Mouse (Mus musculus): ENCODE data around the gene Serpinb9.
"Not testable (repeated sequence)": the region's sequence is repeated elsewhere in the genome, so short reads cannot be mapped to it uniquely, and the experiment has no call there.

Serpinb9 gene

DNA sequence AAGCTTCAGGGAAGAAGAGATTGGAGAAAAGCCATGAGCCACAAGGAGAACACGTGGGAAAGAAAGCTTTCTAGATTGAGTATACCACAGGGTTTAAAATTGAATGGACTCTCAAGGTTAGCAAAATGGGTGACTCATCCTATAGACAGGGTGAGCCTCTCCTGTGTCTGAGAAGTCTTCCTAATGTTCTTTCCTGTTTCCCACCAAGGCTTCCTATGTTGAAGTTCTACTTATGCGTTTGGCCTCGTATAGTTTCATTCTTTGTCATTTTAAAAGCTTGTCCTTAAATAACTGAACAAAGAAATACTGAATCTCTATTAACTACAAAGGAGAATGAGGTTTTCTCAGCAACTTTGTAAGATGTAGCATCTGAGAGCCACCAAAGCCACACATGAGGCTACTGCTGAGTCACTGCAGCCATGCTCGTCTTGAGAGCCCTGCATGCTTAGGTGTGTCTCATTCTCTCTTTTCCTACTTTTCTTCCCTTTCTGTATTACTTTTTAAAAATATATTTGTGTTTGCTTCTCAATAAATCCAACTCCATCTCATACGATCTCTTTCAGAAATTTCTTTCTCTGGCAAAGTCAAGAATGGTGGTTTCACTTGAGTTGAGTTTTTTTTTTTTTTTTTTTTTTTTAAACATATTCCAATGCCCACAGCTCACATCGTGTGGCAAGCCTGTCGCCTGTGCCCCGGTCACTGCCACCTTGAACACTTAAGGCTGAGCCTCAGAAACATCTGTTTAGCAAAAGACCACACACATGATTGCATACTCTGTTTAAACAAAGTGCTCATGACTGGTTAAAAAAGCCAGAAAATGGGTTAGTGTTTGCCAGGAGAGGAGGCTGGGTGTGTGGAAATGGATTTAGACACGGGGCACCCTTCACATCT, 718 bp downstream of the Serpinb9 start:
- no peak for DNase-seq (ENCODE audit: low read depth, low spot score)

DNA sequence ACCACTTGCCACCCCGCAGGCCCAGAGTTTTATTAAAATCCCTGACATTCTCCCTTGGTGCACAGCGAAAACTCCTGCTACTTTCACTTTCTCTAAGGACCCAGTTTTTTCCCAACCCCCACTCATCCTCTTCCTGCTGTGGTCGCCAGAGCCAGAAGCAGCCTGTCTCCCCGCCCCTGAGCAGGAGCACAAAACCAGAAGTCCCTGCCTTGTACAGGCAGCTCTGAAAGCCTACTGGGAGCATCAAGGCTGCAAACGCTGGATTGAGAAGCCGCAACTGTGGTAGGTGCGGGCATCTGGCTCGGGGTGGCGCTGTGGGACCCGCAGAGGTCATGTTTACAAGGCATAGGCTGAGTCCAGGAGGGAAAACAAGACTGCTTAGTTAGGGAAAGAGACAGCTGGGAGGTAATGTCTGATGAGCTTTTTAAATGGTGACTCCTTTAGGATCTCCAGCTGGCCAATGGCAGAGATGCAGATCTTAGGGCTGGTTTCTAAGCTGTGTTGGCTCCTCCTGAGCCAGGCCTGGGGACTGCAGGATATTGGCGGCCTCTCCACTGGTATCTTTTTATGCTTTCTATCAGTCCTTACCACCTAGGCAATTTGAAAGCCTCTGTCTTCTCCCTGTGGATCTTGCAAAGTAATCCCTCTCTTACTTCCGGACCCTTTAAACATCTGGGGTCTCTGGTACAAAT, 1.5 kb downstream of the Serpinb9 start:
- DNase-seq (ENCODE audit: low read depth, low spot score) = peak; percentile 8

- no peak for DNase-seq (ENCODE audit: low read depth, low spot score)
Observed at GRCm38 (mm10) chr13:33005501-33006075, 2.5 kb downstream of the Serpinb9 start.

- no peak for DNase-seq (ENCODE audit: low read depth, low spot score)
Observed at GRCm38 (mm10) chr13:33006555-33006954, 3.5 kb downstream of the Serpinb9 start.

DNA sequence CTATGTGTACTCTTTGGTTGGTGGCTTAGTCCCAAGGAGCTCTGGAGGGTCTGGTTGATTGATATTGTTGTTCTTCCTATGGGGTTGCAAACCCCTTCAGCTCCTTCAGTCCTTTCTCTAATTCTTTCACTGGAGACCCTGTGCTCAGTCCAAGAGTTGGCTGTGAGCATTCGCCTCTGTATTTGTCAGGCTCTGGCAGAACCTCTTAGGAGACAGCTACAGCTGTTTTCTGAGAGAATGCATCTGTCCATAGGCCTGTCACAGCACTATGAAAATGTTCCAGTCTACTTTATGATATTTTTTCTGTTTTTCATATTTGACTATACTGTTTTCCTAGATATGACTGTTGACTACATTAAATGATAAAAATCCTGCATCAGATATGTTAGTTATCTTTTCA, 9.3 kb downstream of the Serpinb9 start:
- no peak for DNase-seq (ENCODE audit: low read depth, low spot score)

GRCm38 (mm10) chr13:33013271-33013670, 10.2 kb downstream of the Serpinb9 start:
- DNase-seq (ENCODE audit: low read depth, low spot score) = no peak

GRCm38 (mm10) chr13:33022371-33022770, 19.3 kb downstream of the Serpinb9 start:
- DNase-seq (ENCODE audit: low read depth, low spot score) = no peak

GRCm38 (mm10) chr13:33026427-33027057, 23.5 kb downstream of the Serpinb9 start:
- DNase-seq (ENCODE audit: low read depth, low spot score) = no peak

DNA sequence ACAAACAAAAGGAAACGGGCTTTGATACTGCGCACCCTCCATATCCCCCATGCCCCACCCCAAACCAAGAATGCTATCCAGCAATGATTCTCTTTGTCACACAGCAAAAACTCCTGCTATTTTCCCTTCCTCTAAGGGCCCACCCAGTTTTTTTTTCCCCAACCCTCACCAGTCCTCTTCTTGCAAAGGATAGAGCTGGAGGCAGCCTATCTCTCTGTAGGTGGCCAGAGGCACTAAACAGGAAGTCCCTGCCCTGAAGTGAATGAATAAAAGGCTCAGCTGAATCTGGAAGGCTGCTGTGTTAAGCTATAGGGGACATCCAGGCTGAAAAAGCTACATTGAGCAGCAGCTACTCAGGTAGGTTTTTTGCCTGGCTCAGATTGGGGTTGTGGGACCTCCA, 24.2 kb downstream of the Serpinb9 start, which contains the start of gene Serpinb9b:
Gene Serpinb9b (plus strand): TSS at position 173 of the 400 bp plus-strand sequence.
- DNase-seq (ENCODE audit: low read depth, low spot score) = no peak

- DNase-seq (ENCODE audit: low read depth, low spot score) = no peak
Observed at GRCm38 (mm10) chr13:33028146-33028545, 25.1 kb downstream of the Serpinb9 start.

DNA sequence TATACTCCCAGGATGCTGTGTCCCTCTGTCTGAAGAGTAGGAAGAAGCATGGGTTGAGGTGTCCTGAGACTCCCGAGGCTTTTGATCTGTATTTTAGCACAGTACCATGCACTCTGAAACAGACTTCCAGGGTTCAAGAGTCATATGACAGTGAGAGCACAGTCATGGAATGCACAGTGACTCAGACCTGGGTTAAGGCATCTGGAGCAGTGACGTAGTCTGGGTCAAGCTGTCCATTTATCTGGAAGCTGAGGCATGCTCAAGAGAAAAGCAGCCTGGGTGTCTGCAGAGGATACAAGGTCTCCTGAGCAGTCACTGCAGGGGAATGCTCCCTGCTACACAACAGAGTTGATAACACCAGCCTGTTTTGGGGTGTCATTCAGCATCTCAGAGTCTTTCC, 25.5 kb downstream of the Serpinb9 start:
- DNase-seq (ENCODE audit: low read depth, low spot score) = no peak

DNA sequence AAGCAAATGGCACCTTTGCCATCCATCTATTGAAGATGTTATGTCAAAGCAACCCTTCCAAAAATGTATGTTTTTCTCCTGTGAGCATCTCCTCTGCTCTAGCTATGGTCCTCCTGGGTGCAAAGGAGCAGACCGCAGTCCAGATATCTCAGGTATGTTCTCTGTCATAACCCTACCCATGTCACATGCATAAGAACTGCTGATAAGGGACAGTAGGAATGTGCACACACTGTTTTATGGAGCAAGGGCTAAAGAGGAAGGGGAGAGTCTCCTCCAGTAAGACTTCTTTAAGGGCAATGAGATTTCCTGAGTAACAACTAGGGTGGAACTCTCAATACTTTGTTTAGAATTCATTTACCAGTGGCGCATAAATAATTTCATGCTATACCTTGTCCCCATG, 26.4 kb downstream of the Serpinb9 start:
- DNase-seq (ENCODE audit: low read depth, low spot score) = not testable (repeated sequence)

GRCm38 (mm10) chr13:33030281-33030680, 27.2 kb downstream of the Serpinb9 start:
- no peak for DNase-seq (ENCODE audit: low read depth, low spot score)

DNA sequence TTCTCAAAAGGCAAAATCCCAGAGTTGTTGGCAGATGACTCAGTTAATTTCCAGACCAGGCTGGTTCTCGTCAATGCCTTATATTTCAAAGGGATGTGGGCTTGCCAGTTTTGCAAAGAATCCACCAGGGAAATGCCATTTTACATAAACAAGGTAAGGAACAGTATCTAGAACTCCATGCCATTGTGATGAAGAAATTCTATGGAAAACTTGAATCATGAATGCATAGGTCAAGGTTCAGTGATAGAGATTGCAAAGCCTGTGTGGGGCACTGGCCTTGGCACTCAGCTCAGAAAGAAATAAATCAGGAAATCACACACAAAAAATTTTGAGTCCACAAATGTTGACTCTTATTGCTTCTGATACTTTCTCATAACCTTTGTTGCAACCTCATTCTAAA, 32.5 kb downstream of the Serpinb9 start:
- DNase-seq (ENCODE audit: low read depth, low spot score) = no peak

DNA sequence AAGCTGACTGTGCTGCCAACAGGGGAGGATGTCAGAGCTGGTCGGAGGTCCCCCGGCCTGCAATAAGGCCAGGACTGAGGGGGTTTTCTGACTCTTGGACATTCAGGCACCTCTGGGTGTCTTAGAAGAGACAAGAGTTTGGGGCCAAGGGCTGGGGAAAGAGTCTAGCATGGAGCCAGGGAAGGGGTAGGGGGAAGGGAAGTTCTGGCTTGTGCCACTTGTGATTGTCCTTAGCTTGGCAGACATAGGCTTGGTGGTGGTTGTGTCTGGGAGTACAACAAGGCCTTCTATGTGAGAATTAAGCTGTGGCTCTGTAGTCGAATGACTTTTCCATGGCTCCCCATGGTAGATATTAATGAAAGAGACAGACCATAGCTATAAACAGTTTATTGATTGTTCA, 40.5 kb downstream of the Serpinb9 start:
- DNase-seq (ENCODE audit: low read depth, low spot score) = no peak

DNA sequence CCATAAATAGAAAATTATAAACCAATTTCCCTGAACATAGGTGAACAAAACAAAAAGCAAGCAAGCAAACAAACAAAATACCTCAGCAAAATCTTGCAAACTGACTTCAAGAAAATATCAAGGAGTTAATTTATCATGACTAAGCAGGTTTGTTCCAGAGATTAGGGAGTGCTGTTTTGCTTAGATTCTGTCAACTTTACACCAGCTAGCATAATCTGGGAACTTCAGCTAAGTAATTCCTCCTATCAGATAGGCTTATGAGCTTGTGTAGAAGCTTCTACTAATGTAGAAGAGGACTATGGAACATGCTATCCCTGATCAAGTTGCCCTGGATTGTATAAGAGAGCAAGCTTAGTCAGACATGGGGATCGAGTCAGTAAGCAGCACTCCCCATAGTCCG, 44.2 kb downstream of the Serpinb9 start:
- no peak for DNase-seq (ENCODE audit: low read depth, low spot score)

DNA sequence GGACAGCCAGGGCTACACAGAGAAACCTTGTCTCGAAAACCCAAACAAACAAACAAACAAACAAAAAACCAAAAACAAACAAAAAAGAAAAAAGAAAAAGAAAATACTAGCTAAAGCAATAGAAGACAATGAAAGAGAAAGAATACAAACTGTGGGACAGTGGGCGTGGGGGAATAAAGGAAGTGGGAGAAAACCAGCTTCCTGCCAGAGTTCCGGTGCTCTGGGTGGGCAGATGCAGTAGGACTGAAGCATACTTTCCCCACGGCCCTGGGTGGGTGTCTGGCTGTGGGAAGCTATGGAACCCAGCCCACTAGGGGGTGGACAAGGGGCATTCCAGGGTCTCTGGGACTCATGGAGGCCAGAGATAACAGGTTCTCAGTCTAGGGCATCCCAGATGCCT, 45.1 kb downstream of the Serpinb9 start:
- DNase-seq (ENCODE audit: low read depth, low spot score) = no peak

DNA sequence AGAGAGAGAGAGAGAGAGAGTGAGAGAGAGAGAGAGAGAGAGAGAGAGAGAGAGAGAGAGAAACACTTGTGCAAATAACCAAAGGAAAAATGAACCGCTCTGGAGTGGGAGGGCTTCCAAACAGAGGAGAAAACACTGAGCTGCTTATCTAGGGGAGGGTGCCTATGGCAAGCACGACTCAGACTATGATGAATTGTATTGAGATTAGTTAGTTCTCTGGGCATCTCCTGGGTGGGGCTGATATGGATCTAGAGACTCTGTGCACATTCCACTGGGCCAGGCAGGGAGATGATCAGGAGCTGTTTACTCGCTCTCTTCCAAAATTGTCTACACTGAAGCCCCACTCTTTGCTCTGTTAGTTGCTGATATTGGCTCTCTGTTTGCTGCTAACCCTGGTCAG, 48.6 kb downstream of the Serpinb9 start:
- no peak for DNase-seq (ENCODE audit: low read depth, low spot score)

GRCm38 (mm10) chr13:33063048-33063447, 60.0 kb downstream of the Serpinb9 start:
- no peak for DNase-seq (ENCODE audit: low read depth, low spot score)

All from retina, postnatal 7 days (tissue).